Mouse (Mus musculus) adipocyte (in vitro differentiated cells): ENCODE measurements around the gene Tgm2.

Experiments used
- DNase-seq: peaks from one replicate; pipeline ENCODE4 v3.0.0-alpha.2; 2016; ENCODE audit warnings: low spot score

Tgm2 gene

DNA sequence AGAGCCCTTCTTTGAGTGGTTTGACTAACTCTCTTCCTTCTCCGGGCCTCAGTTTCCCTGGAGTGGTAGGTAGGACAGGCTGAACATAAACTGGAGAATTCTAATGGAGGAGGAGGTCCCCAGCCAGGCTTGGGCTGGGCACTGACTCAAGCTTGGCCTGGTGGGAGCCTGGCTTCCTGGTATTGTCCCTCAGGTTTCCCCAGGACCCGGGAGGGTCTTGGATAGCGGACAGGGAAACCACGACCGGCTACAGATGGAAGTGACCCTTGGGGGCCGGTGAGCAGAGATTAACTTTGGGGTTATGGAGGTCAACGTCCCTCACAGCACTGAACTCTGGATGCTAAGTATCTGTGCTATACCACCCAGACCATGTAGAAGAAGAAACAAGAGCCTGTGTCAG is 5.0 kb downstream of the Tgm2 start:
- no peak for DNase-seq

DNA sequence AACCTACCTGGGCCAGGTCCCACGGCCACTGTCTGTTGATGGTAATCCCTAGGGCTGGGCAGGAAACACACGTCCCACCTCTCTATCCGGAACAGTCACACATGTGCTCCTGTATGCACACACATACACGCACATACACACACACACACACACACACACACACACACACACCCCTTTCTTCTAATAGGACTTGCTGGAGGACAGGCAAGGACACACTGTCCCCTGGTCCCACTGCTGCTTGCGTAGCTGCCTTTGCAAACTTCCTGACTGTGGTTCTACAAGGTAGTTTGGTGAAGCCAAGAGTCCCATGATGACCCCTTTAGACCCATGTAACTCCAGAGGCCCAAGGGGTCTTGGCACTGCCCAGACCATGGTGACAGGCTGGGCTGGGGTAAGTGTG is 5.6 kb downstream of the Tgm2 start:
- DNase-seq: no peak

DNA sequence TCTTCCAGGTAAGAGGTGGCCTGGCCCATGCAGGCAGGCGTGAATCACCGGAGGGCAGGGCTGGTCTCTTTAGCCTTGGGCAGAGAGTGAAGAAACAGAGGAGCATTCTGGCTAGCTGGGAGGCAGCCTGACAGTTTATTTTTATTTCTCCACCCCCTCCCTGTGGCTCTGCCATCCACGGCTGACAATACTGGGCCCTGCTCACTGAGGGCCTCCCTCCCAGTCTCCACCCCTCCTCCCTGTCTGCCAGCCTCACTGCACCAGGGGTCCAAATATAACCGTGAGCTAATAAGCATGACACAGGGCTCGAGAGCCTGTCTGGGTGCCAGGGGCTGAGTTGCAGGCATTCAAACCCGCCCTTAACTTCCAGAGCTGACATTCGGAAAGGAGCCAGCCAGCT is 6.6 kb downstream of the Tgm2 start:
- peak; percentile 90 for DNase-seq

DNA sequence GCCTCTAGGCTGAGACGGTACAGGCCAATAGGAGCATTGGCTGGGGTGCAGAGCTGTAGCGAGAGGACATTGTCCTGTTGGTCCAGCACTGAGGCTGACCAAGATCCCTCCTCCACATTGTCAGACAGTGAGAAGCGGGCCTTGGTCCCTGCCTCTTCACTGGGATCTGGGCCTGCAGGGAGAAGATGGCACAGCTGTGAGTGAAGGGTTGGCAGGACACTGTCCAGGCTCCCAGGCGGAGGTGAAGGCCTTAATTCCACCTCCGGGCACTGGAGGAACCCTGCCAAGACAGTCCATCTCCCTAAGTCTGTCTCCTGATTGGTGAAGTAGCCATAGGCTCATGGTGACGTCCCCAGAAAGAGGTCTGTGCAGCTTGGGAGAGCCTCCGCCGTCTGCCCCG is 7.5 kb downstream of the Tgm2 start:
- DNase-seq: no peak

DNA sequence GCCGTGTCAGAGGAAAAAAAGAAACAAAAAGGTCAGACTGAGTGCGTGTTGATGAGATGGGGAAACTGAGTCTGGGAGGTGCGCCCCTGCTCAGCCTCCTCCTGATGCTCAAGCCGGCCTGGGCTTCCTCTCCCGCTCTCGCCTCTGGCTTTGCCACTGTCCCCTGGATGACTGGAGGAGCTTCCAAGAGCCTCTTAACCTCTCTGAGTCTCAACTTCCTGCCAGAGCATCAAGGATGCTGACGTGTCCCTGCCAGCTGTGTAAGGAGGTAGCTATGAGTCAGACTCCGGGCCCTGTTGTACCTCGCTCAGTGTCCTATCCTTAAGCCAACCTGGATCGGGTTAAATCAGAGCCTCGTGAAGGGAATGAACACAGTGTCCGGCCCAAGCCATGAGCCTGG is 8.5 kb downstream of the Tgm2 start:
- DNase-seq: no peak

DNA sequence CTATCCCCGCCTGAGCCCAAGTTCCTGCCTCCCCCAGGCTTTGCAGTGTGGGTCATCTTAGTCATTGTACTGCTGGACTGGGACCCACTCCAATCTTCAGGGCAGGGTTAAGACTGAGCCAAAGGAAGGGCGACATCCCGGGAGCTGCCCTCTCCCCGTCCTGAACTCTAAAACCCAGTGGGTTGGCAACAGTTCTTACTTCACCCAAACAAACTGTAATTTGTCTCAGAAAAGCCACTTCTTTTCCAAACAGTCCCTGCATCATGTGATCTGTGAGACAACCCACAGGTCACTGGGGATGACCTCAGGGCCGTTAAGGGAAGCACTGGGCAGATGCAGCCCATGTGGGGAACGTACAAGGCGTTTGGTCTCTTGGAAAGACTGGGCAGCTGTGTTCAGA is 10.0 kb downstream of the Tgm2 start:
- DNase-seq: peak; percentile 91

DNA sequence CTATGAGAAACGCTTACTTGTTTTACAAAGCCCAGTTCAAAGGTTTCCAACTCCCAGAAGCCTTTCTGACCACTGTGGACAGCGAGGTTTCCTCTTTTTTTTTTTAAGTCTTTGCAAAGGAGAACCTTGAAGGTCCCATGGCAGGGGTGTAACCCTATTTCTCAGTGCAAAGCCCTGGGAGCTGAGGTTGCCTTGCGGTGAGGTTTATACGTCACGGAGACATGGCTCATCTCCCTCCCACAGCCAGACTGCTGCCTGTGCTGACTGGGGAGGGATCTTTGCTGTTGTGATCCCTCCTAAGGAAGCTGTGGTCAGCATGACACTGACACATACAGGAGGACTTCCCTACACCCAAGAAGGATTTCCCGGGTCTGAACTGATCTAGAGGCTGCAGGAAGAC is 13.2 kb downstream of the Tgm2 start:
- no peak for DNase-seq

DNA sequence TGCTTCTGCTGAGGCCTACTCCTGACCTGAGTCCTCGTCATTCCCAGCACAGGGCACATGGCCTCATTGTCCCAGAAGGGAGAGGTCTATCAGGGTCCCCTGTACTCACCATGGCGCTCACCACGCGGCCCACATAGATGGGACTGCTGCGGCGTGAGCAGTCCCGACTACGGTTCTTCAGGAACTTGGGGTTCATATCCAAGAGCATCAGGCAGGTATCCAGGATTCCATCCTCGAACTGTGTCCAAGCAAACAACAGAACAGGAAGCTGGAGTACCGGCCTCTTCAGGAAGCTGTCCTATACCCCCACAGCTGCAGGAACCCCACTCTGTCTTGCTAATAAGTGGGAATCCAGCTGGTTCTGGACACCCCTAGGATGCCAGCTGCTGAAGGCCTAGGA is 13.9 kb downstream of the Tgm2 start:
- DNase-seq: no peak

DNA sequence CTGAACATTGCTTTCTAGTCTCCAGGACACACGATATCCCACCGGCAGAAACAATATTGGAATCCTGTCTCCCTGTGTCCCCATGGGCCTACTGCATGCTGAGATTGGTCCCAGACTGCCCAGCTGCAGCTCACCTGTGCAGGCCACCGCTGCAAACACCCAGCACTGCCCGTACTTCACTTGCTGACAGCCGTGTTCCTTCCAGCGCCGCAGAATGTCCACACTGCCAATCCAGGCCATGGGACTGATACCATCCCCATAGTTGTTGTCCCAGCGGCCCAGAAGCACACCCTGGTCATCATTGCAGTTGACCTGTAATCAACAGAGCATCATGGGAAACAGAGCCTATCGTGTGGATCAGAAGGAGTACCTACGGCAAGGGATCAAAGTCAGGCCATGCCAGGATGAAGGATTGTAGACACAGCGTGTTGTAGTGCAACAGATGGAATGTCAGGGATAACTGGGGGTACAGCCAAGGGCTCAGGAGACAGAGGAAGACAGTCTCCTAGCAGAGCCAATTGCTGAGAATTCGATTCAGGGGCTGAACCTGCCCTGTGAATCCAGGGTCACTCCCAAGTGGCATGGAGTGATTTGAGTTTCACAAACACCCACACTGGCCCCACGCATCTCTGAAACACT is 14.9 kb downstream of the Tgm2 start:
- DNase-seq: no peak

DNA sequence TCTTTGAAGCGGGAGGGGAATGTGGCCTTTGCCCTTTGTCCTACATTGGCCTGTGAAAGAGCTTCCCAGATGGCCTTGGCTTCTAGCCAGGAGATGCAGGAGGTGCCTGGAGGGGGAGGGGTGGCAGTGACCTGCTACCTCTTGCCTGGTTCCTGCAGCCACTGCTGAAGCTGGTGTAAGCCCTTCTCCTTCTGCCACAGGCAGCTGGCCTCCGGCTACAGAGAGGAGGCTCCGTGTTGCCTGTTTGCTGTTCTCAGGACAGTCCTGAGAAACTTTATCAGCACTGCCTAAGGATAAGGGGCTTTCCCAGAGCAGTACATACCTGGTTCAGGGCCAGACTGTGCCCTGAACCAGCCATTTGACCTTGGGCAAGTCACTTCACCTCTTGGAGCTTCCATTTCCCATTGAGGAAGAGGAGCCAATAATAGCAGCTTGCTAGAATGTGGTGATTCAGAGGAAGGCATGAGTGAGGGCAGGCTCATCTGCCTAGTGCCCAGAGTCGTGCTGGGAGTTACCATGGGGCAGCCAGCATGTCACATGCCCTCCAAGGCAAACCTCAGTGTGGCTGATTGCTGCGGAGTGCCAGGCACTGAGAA is 15.7 kb downstream of the Tgm2 start:
- peak; percentile 94 for DNase-seq

DNA sequence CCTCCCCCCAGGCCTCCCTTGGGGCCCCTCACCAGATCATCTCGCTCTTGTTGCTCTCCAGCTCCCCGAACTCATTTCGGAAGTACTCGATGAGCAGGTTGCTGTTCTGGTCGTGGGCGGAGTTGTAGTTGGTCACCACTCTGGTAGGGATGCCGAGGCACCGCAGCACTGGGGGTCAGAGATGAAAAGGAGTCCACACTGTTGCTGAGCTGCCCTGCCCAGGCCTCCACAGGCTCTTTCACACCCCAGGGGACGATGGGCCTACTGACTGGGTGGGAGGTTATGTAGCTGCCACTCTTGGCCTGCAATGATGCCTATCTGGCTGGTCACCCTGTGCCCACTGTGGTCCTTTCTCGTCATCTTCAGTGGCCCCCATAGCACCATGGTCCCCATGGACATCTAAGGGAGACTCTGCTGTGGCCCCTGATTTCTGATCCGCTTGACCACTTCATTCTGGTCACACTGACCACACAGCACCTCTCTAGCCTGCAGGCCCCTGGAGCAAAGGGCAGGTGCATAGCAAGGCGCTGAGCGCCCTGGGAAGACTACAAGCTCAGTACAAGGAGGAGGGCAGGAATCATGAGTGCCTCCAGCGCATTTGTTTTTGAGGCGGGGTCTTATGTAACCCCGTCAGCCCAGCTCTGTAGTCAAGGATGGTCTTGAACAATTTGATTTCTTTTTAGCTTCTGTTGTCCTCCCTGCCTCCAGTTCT is 16.8 kb downstream of the Tgm2 start:
- no peak for DNase-seq

DNA sequence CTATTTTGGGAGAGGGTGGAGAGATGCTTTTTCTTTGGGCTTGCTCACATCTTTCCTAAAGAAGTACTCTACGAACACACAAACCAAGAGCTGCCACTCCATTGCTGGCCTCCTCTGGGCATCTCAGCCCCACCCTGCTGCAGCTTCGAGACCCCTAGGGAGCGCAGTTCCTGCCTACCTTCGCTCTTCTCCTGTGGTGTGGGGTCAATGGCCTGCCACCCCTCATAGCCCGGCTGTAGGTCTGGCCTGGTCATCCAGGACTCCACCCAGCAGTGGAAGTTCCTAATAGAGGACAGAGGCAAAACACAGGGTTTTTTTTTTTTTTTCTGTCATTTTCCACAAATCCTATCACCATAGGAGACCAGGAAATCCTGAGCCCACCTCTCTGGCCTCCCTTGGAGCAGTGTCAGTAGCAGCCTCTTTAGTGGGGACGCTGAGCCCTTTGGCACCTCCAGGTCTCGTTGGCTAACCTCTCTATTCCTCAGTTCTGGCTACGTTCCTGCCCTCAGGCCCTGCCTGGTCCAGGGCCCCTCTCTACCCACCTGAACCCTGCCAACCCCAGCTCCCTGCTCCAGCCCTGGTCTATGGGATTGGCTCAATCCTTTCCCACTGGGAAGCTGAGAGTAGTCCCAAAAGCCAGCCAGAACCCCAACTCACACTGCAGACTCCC is 17.6 kb downstream of the Tgm2 start:
- no peak for DNase-seq

DNA sequence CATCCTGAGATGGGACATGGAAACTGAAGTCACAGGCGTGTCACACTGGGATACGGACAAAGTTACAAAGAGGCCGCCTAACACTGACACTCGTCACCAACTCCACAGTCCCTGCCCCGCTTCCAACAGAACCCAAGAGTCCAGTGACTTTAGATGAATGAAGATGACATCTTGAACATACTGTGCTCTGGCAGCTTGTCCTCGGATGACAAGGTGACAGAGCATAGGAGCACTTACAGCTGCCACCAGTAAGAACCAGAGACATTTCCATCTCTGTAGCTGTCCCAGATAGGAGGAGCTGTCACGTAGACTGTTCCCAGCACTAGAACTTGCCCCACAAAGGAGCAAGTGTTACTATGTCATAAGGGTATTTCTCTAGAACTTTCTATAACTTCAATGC is 18.4 kb downstream of the Tgm2 start:
- no peak for DNase-seq

DNA sequence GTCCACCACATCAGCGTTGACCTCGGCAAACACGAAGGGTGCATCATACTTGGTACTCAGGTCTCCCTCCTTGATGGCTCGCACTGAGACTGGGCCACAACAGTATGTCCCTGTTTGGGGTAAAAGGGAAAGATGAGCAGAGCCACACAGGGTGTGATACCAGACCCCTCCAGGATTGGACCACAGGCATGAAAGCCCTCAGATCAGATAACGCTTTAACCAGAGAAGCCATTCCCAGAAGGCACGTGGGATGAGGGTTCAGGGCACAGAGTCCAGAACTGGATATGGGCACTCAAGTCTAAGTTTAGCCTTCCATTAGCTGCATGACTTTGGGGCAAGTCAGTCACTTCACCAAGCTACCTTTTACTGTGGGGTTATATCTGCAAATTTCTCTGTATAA is 19.0 kb downstream of the Tgm2 start:
- DNase-seq: no peak

DNA sequence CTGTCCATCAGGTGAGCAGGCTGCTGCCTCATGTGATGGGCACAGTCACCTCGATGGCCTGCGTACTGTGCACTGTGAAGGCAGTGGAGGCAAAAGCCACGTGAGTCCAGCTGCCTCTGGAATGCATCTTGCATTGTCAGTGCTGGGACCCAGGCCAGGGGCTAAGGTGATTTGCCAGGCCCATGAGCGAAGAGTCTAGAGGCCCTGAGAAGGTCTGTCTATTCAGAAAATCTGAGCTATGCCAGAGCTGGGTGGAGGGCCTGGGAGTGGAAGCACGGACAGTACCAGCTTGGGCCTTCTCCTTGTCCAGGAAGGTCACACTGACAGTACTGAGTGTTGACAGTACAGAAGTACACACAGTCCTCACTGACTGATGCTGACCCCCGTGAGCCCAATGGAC is 23.4 kb downstream of the Tgm2 start:
- no peak for DNase-seq

DNA sequence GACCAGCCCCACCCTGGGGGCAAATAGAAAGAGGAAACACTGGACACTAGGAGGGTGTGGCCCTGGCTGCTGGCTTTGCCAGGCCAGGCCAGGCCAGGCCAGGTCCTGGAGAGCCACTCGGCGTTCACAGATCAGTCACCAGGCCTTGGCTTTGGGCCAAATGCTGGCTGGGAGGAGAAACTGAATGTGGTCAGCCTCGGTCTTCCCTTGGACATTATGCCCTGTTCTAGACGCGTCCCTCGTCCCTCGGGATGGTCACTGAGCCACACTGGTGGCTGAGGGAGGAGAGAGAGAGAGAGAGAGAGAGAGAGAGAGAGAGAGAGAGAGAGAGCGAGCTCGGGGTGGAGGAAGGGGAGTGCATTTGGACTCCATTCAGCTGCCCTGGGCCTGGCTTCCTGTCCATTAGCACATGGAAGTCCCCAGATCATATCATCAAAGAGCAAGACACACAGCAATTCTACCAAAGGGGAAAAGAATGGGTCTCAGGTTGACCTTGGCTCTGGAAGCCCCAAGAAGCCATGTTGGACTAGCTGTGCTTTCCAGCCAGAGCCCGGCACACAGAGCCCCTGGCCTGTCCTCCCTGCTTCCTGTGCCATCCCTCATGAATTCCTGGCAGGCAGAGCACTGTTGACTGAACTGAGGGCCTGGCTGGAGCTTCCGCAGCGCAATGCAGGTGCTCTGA is 24.4 kb downstream of the Tgm2 start:
- peak; percentile 82 for DNase-seq

DNA sequence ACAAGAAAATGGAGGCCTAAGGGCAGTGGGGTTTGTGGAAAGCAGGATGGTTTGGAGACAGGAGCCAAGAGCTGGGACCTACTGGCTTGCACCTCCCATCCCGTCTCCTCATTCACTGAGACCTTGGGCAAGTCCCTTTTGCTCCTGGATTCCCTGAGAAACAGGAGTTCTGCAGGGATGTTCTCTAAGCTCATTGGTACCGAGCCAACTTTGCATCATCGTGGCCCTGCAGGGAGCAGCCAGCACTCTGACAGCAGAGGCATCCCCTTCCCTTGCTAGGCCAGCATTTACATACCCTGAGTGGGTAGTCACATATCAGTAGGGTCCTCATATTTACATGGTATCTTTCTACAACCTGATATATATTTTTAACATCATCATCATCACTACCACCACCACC is 25.4 kb downstream of the Tgm2 start:
- no peak for DNase-seq

DNA sequence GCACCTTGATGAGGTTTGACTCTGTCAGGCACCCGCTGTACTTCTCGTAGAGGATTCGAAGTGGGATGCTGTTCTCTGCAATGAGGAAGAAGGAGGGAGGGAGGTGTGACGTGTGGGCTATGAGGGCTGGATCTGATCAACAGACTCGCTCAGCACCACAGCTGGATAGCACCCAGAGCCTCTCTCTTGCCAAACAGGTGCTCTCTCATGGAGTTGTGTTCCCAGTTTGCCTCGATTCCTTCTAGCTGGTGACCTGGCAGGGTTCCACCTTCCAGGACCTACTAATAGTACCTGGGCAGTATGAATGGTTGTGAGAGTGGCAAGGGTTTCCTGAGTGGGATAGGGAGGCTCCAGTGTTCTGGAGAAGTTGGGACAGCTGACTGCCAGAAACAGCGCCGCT is 26.0 kb downstream of the Tgm2 start:
- no peak for DNase-seq

DNA sequence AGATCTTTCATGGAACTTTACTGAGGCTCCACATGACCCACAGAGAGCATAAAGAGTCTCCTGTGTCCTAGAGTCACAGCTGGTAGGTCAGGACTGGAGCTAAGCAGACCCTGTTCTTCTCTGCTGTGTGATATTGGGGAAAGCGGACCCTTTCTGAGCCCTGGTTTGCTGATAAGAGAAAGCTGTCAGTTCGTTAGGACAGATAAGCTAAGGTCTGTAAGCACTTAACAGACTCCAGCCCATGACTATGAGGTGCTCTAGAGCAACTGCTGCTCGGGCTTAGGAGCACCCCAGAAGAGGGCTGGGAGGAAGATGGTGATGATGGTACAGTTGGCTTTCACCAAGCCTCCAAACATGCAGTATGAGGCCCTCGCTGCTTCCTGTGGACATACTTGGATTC is 27.1 kb downstream of the Tgm2 start:
- DNase-seq: no peak

DNA sequence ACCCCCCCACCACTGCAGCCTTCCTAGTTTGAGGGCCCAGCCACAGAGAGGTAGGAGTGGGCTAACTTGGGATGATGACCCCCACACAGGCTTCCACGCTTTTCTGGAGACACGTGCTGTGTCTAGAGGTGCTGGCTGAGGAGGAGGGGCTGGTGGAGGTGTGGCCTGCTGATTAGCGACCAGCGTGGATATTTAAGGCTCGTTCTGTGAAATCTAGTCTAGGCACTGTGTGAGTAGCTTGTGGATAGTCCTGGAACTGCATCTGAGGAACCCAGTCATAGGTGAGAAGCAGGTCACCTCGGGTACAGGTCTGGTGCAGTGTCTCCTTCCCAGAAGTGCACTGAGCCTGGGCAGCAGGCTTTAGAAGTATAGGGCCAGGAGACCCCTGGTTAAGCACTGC is 29.6 kb downstream of the Tgm2 start:
- no peak for DNase-seq

DNA sequence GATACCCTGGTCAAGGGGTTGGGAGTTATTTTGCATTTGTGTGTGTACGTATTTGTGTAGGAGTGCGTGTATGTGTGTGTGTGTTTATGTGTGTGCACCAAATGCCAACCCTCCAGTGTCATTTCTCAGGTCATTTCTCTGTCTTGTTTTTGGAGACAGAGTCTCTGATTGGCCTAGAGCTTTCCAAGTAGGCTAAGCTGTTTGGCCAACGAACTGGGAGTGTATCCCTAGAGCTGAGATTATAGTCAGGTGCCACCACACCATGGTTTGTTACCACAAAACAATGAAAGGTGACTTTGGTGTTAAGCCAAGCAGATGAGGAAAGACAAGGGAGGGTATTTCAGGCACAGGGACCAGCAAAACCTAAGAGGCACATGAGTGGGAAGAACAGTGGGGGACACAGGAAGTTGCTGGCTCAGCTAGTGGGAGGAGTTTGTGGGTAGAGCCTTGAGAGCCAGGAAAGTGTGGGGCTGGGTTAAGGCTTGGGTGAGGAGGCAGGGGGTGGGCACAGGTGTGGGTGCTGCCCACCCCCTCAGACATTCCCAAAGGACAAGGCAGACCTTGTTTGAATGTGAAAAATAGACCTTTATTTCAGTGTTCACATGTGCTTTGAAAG is 30.3 kb downstream of the Tgm2 start:
- DNase-seq: no peak

DNA sequence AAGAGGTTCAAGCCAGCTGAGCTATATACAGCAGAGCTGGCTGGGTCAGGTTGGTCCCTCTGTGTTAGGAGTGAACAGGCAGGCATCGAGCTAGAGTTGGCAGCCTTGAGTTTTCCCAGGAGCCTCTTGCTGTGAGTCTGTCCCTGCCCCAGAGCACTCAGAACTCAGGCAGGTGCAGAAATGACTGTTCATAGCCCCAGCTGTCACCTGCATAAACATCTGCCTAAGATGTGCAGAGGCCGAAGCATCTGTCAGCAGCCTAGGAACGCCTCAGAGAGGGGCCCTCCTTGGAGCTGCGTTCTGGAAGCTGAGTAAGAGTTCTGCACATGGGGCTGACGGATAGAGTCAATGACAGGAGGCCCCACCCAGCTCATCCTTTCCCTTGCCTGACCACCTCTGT is 31.3 kb downstream of the Tgm2 start:
- DNase-seq: no peak
